Mouse (Mus musculus) ES-E14 (cell line): ENCODE results near the gene Sacm1l. TPM values are rescaled to one million over a fixed set of nuclear protein-coding genes. Genes with fewer than 3 reads are reported as not detected.

Source experiments
- DNase-seq: peaks from one replicate; pipeline ENCODE4 v3.0.0-alpha.2; 2013; ENCODE audit warnings: low read depth, low spot score
- H3K27ac ChIP-seq: 2 replicates; pipeline ENCODE4 v1.5.1; 2012; ENCODE audit warnings: low read depth, mild to moderate bottlenecking, low read length, moderate library complexity, mixed read lengths; ENCODE audit not compliant: poor library complexity, insufficient read depth, severe bottlenecking
- H3K36me3 ChIP-seq: 2 replicates; pipeline ENCODE4 v1.6.1; 2012; ENCODE audit warnings: mild to moderate bottlenecking, low read length, moderate library complexity, mixed read lengths; ENCODE audit not compliant: control insufficient read depth, poor library complexity, insufficient read depth, severe bottlenecking
- H3K4me1 ChIP-seq, 2 experiments: fragments of 150-350 bp in 1 of 2; sonication (generic) in 1 of 2; 2 replicates each; pipeline ENCODE4 v1.6.1; 2012; ENCODE audit warnings: low read length in 2 of 2, mild to moderate bottlenecking in 1 of 2, mixed read lengths in 1 of 2; ENCODE audit not compliant: control insufficient read depth in 2 of 2, insufficient read depth in 2 of 2, poor library complexity in 1 of 2
- H3K4me3 ChIP-seq, 2 experiments: fragments of 150-350 bp in 1 of 2; sonication (generic) in 1 of 2; 2 replicates each; pipeline ENCODE4 v1.5.1; 2012; ENCODE audit warnings: low read length in 2 of 2, low read depth in 1 of 2, mild to moderate bottlenecking in 1 of 2, mixed read lengths in 1 of 2; ENCODE audit not compliant: insufficient read depth in 1 of 2, poor library complexity in 1 of 2, severe bottlenecking in 1 of 2
- H3K9ac ChIP-seq: 2 replicates; pipeline ENCODE4 v1.6.1; 2012; ENCODE audit warnings: low read depth, mild to moderate bottlenecking, low read length, mixed read lengths; ENCODE audit not compliant: poor library complexity, insufficient read depth, severe bottlenecking
- H3K9me3 ChIP-seq: fragments of 150-350 bp; sonication (generic); 2 replicates; pipeline ENCODE4 v1.6.1; 2012; ENCODE audit warnings: low read depth, mild to moderate bottlenecking, low read length; ENCODE audit not compliant: control insufficient read depth, insufficient read depth
- CHD2 ChIP-seq: IDR thresholded peaks from 2 replicates; pipeline ENCODE4 v1.6.1; 2014; ENCODE audit warnings: mild to moderate bottlenecking, low read depth, low read length, inconsistent platforms
- HCFC1 ChIP-seq: IDR thresholded peaks from 2 replicates; pipeline ENCODE4 v1.6.1; 2012; ENCODE audit warnings: low read length, inconsistent platforms, borderline replicate concordance; ENCODE audit not compliant: insufficient read depth
- MAFK ChIP-seq: IDR thresholded peaks from 2 replicates; pipeline ENCODE4 v1.6.1; 2014; ENCODE audit warnings: mild to moderate bottlenecking, low read depth, low read length, inconsistent platforms; ENCODE audit not compliant: insufficient read depth
- ZC3H11A ChIP-seq: IDR thresholded peaks from 2 replicates; pipeline ENCODE4 v1.6.1; 2012; ENCODE audit warnings: low read depth, mild to moderate bottlenecking, inconsistent platforms, low read length, borderline replicate concordance
- ZNF384 ChIP-seq: IDR thresholded peaks from 2 replicates; pipeline ENCODE4 v1.6.1; 2012; ENCODE audit warnings: low read depth, low read length, inconsistent platforms
- in situ Hi-C, 2 experiments: fragments of 600-800 bp; cut with MboI; formaldehyde crosslinking; loops; one replicate each; pipeline ENCODE4 v1.15.1; 2025; ENCODE audit warnings: low sequenced_read_pairs in 2 of 2, inconsistent platforms in 1 of 2; ENCODE audit not compliant: unreplicated experiment in 2 of 2
- total RNA-seq: library from RNA; depleted of rRNA; stranded (reverse); fragments of 300-350 nt; gene quantifications from 2 replicates; pipeline ENCODE4 v1.2.3, GENCODE M21; 2012

Gene Sacm1l
- total RNA-seq, 1 experiment: 23.2 TPM

- no peak for TF ChIP-seq ZNF384
- TF ChIP-seq CHD2: no peak
- no peak for TF ChIP-seq HCFC1
- no peak for TF ChIP-seq ZC3H11A
- TF ChIP-seq MAFK: no peak
- no peak overlapping the region for H3K9ac ChIP-seq
- in situ Hi-C loops: no loop called here
- H3K9me3 ChIP-seq: no peaks in the 10 kb centered on the region
- H3K27ac ChIP-seq: no peak overlapping the region
- DNase-seq: no peak
- no peaks in the 10 kb centered on the region for H3K4me1 ChIP-seq
- no peak overlapping the region for H3K4me3 ChIP-seq
- H3K36me3 ChIP-seq: no peaks in the 10 kb centered on the region
These were observed 65.6 kb downstream of the Sacm1l start for GRCm38 (mm10) chr9:123595194-123595593.

- in situ Hi-C loops: no loop called here
- TF ChIP-seq ZC3H11A (no peak), MAFK (no peak), HCFC1 (no peak), CHD2 (no peak), ZNF384 (no peak)
- no peak overlapping the region for H3K4me3 ChIP-seq
- no peaks in the 10 kb centered on the region for H3K9me3 ChIP-seq
- no peak overlapping the region for H3K9ac ChIP-seq
- H3K36me3 ChIP-seq: no peaks in the 10 kb centered on the region
- no peaks in the 10 kb centered on the region for H3K4me1 ChIP-seq
- H3K27ac ChIP-seq: no peak overlapping the region
- DNase-seq: no peak
These were observed 67.4 kb downstream of the Sacm1l start for GRCm38 (mm10) chr9:123596910-123597309.

DNA sequence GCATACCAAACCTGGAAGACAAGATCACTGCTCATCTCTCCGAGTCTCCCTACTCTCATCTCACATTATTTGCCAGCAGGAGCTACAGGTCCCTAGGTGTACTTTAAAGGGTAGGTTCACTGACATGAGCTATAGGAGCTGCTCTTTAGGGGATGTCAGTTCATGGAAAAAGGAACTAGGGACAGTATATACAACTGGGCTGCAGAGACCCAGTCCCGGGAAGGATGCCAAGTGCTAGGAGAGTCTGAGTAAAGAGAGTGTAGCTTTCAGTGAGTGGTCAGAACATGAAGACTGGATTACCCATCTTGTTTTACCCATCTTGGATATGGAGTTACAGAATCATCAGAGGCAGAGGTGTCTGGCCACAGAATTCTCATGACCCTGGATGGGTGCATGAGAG, 67.8 kb downstream of the Sacm1l start:
- H3K4me3 ChIP-seq: no peak overlapping the region
- no peak overlapping the region for H3K27ac ChIP-seq
- in situ Hi-C loops: no loop called here
- DNase-seq: no peak
- TF ChIP-seq ZC3H11A (no peak), MAFK (no peak), CHD2 (no peak), ZNF384 (no peak), HCFC1 (no peak)
- H3K9me3 ChIP-seq: no peaks in the 10 kb centered on the region
- no peaks in the 10 kb centered on the region for H3K4me1 ChIP-seq
- H3K9ac ChIP-seq: no peak overlapping the region
- no peaks in the 10 kb centered on the region for H3K36me3 ChIP-seq

DNA sequence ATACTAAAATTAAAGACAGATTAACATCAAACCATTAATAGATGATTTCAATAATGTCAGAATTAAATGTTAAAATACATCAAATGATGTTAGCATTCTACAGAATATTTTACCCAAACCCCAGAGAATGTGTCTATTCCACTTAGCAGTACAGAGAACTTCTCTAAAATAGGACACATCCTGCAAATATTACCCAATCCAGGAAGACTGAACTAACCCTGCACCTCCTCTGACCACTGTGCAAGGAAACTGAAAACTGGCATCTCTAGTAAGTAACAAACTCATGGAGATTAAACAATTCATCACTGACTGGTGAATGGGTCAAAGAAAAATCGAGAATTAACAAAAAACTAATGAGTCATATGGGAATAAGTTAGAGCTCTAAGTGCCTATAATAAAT, 72.0 kb downstream of the Sacm1l start:
- Histone ChIP-seq H3K4me1 (no peaks in the 10 kb centered on the region), H3K9me3 (no peaks in the 10 kb centered on the region), H3K9ac (no peak overlapping the region), H3K27ac (no peak overlapping the region), H3K4me3 (no peak overlapping the region), H3K36me3 (no peaks in the 10 kb centered on the region)
- in situ Hi-C loops: no loop called here
- TF ChIP-seq CHD2: no peak
- no peak for DNase-seq

GRCm38 (mm10) chr9:123620311-123621098, 90.9 kb downstream of the Sacm1l start:
- H3K9ac ChIP-seq: no peak overlapping the region
- no peaks in the 10 kb centered on the region for H3K9me3 ChIP-seq
- no peak overlapping the region for H3K4me3 ChIP-seq
- in situ Hi-C loops: no loop called here
- no peaks in the 10 kb centered on the region for H3K4me1 ChIP-seq
- no peaks in the 10 kb centered on the region for H3K36me3 ChIP-seq
- H3K27ac ChIP-seq: no peak overlapping the region
- no peak for DNase-seq
- TF ChIP-seq CHD2: no peak
- no peak for TF ChIP-seq MAFK
- TF ChIP-seq HCFC1: no peak
- TF ChIP-seq ZNF384: no peak
- no peak for TF ChIP-seq ZC3H11A
